Mouse (Mus musculus): ENCODE data around the gene Nfe2l2.

DNA sequence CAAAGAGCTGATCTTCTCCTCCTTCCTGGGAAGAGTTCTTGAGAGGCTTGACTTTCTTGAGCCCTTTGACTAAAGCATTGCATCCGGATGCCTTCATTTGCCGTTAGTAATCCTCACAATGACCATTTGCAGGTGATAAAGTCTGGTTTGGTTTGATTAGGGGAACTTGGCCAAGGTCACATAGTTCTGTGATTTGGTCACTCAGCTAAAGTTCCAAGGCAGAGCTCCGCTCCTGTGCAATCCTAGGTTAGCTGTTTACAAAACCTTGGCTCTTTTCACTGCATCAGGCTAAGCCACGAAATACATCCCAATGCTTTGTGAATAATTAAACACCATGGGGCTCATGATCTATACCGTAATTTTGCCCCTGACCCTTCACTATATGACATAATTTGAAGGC is 18.5 kb upstream of the Nfe2l2 start:
- TF ChIP-seq POLR2A (IDR thresholded peaks at IDR 0.05; ENCODE audit: extremely low read depth, insufficient read depth, low read length) (no peak), CTCF (IDR thresholded peaks at IDR 0.05; ENCODE audit: extremely low read depth, insufficient read depth, low read length) (no peak)
